Mouse (Mus musculus) cerebellum, adult 2 months (tissue): ENCODE results near the gene Runx1.

Experiments
- CTCF ChIP-seq: fragments of 200-500 bp; IDR thresholded peaks from 2 replicates; pipeline ENCODE4 v1.5.1; 2011; ENCODE audit warnings: low read depth, mild to moderate bottlenecking, control low read depth, low read length, moderate library complexity, borderline replicate concordance; ENCODE audit not compliant: insufficient read depth
- POLR2A ChIP-seq: fragments of 200-500 bp; IDR thresholded peaks from 2 replicates; pipeline ENCODE4 v1.6.1; 2011; ENCODE audit warnings: low read length, control low read depth, borderline replicate concordance; ENCODE audit not compliant: insufficient read depth

- TF ChIP-seq CTCF (no peak), POLR2A (no peak)
Measured at GRCm38 (mm10) chr16:92825204-92825843, 625 bp downstream of the Runx1 start.
